Mouse (Mus musculus): ENCODE data around the gene Aldh1l2.

The Aldh1l2 gene

GRCm38 (mm10) chr10:83457531-83457930 is 76.4 kb downstream of the Aldh1l2 start:
- DNase-seq (ENCODE audit: low spot score in 2 of 2): no peak

GRCm38 (mm10) chr10:83448582-83448981 is 85.4 kb downstream of the Aldh1l2 start:
- DNase-seq (ENCODE audit: low spot score in 2 of 2): no peak
